In the genomic region with DNA sequence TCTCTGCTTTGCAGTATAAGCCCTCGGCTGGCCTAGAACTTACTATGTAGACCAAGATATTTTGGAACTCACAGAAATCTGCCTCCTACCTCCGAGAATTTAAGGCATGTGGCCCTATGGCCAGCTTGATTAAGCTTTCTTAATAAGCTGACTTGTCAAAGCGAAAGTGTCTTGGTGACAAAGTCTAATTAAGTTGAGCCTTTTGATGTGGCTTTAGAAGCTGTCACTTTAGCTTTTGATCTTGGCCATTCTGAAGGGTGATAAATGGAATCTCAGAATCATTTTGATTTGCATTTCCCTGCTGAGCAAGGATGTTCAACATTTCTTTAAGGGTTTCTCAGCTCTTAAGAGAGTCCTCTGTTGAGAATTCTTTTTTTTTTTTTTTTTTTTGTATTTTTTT, we compare ENCODE assay signal across 24 mouse cellular contexts.
DNase-seq lines count a peak whose midpoint lies in the region; ATAC-seq and TF ChIP-seq lines count a peak whose summit lies in the region.
"Had no signal": no experiment of that assay in that cellular context is flagged by ENCODE, and none has a peak within 500 bp of the region (broad histone marks: within the 10 kb centered on the region; RNA-seq: fewer than 3 reads in every experiment).

No protein-coding gene starts in this region.

- TF ChIP-seq CTCF in brain, embryonic 14.5 days (IDR thresholded peaks at IDR 0.05; ENCODE audit: borderline replicate concordance, extremely low read depth, insufficient read depth, insufficient read length) = no peak

- no peak for TF ChIP-seq POLR2A in brain, embryonic 14.5 days (IDR thresholded peaks at IDR 0.05; ENCODE audit: borderline replicate concordance, extremely low read depth, insufficient read depth, insufficient read length, poor library complexity, severe bottlenecking)

- ATAC-seq in inflammation-experienced regulatory T-cells, adult 6 months = peak; percentile 82
- no peak for ATAC-seq in CD4-positive, CD25-positive, alpha-beta regulatory T cell, adult 4 months
- ATAC-seq in cerebellum, adult (ENCODE audit: insufficient number of reproducible peaks, low FRiP score, low TSS enrichment) = no peak
- ATAC-seq: activated CD4-positive, CD25-positive, alpha-beta regulatory T cell, adult 4 months; Patski had no signal

- peak; percentile 6 for DNase-seq in CD4-positive helper T cell, adult 2 months (ENCODE audit: low read depth, low spot score)
- peak; percentile 55 for DNase-seq in Muller cell, postnatal 12 days (ENCODE audit: inconsistent ontology term)
- DNase-seq in brain, embryonic 14.5 days (ENCODE audit: low read depth) = peak; percentile 13
- no peak for DNase-seq in layer of hippocampus, adult 9-11 months
- no peak for DNase-seq in layer of hippocampus, adult 18-20 months (ENCODE audit: low spot score in 2 of 2)
- DNase-seq: adrenal gland, adult 2 months; adrenal gland, adult 8-10 months; adrenal gland, postnatal 10 days; adrenal gland, postnatal 14 days; adrenal gland, postnatal 25 days; adrenal gland, postnatal 36 days; B cell, adult 2 months; cerebellum, adult 11 months; cerebellum, adult 11-12 months; cerebellum, adult 18-20 months; cerebellum, adult 2 months; cerebellum, adult 8-10 months; cerebellum, adult 9-10 months; cerebellum, adult 9-11 months had no signal

Comparison
In these comparisons a context has a peak if more than half of its experiments do, and no peak if none do; other contexts are left out.
1. DNase-seq: peak in CD4-positive helper T cell, adult 2 months (single experiment), Muller cell, postnatal 12 days (single experiment) and brain, embryonic 14.5 days (single experiment); none in layer of hippocampus, adult 9-11 months (single experiment) and layer of hippocampus, adult 18-20 months (0 of 2).